11 mouse cellular contexts compared by ENCODE assay signal in the genomic region with DNA sequence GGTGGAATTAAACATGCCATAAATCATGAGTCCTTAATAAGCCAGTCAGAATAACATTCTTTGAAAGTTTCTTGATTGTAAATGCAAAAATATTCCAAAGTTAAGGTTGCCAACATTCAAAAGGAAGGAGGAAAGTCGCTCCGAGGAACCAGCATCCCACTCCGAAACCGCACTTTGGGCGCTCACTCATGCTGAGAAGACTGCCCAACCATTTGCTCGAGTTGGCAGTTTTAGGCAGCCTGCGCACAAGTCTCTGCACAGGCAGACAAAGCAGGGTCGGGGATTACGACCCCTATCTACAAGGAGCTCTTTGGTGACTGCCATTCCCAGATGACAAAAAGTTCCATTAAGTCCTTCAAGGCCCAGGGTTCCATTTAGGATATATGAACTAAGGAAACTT.
A peak's percentile ranks its signal among the peaks of the same experiment; 100 is the strongest.
DNase-seq lines count a peak whose midpoint lies in the region; ATAC-seq and TF ChIP-seq lines count a peak whose summit lies in the region.
"Had no signal": no experiment of that assay in that cellular context is flagged by ENCODE, and none has a peak within 500 bp of the region (broad histone marks: within the 10 kb centered on the region; RNA-seq: fewer than 3 reads in every experiment).

No protein-coding gene starts in this region.

- peaks cover 28% of the 10 kb centered on the region for H3K4me1 ChIP-seq in kidney, adult 2 months (ENCODE audit: control insufficient read depth, insufficient read depth, low read length)
- no peaks in the 10 kb centered on the region for H3K4me1 ChIP-seq in kidney, embryonic 14.5 days (ENCODE audit: control insufficient read depth, insufficient read depth, low read length)
- peaks cover 36% of the 10 kb centered on the region for H3K4me1 ChIP-seq in forebrain, embryonic 14.5 days (ENCODE audit: control insufficient read depth, insufficient read depth, low read length)
- no peaks in the 10 kb centered on the region for H3K4me1 ChIP-seq in stomach, postnatal 0 days (replicated peaks; ENCODE audit: control insufficient read depth, insufficient read depth)
- H3K4me1 ChIP-seq in intestine, embryonic 16.5 days (ENCODE audit: control insufficient read depth, insufficient read depth, low read length) = peaks cover 8% of the 10 kb centered on the region; the same call in 1 of the 2 replicates

- no peak for TF ChIP-seq POLR2A in kidney, adult 2 months (IDR thresholded peaks at IDR 0.05; ENCODE audit: low read depth, low read length)

- H3K9me3 ChIP-seq in kidney, embryonic 14.5 days (ENCODE audit: control insufficient read depth, low read length) = no peaks in the 10 kb centered on the region
- H3K9me3 ChIP-seq in forebrain, embryonic 14.5 days (replicated peaks; ENCODE audit: control insufficient read depth, low read length) = no peaks in the 10 kb centered on the region
- no peaks in the 10 kb centered on the region for H3K9me3 ChIP-seq in stomach, postnatal 0 days (ENCODE audit: control insufficient read depth, low read length)
- H3K9me3 ChIP-seq in intestine, embryonic 16.5 days (ENCODE audit: control insufficient read depth, low read length) = no peaks in the 10 kb centered on the region
- H3K9me3 ChIP-seq: neural tube, embryonic 13.5 days had no signal

- H3K27ac ChIP-seq in kidney, adult 2 months (ENCODE audit: insufficient read depth, low read depth, low read length) = 0 out of 2 replicates have a peak overlapping the region, but pooled peaks have one; percentile 42
- no peak overlapping the region for H3K27ac ChIP-seq in kidney, embryonic 14.5 days (ENCODE audit: low read depth, low read length)
- H3K27ac ChIP-seq in forebrain, embryonic 14.5 days (ENCODE audit: low read depth, low read length) = peak overlapping the region; percentile 39; the same call in 1 of the 2 replicates
- no peak overlapping the region for H3K27ac ChIP-seq in stomach, postnatal 0 days (replicated peaks)
- no peak overlapping the region for H3K27ac ChIP-seq in intestine, embryonic 16.5 days (ENCODE audit: low read length)

- no peak for TF ChIP-seq EP300 in stomach, postnatal 0 days (optimal IDR thresholded peaks at IDR 0.05)

- no peak overlapping the region for H3K4me3 ChIP-seq in kidney, adult 2 months (ENCODE audit: insufficient read depth, low read depth, low read length)
- H3K4me3 ChIP-seq in kidney, embryonic 14.5 days (ENCODE audit: low read length) = no peak overlapping the region
- H3K4me3 ChIP-seq in forebrain, embryonic 14.5 days (ENCODE audit: low read depth, low read length) = no peak overlapping the region
- no peak overlapping the region for H3K4me3 ChIP-seq in stomach, postnatal 0 days (ENCODE audit: low read depth, low read length)
- H3K4me3 ChIP-seq in intestine, embryonic 16.5 days (ENCODE audit: low read length) = no peak overlapping the region
- H3K4me3 ChIP-seq: neural tube, embryonic 13.5 days had no signal

- H3K4me2 ChIP-seq in kidney, embryonic 14.5 days (replicated peaks; ENCODE audit: low read depth, low read length) = no peak overlapping the region
- no peak overlapping the region; the same call in 1 of the 2 replicates for H3K4me2 ChIP-seq in forebrain, embryonic 14.5 days (ENCODE audit: low read length)
- no peak overlapping the region for H3K4me2 ChIP-seq in stomach, postnatal 0 days (replicated peaks; ENCODE audit: low read depth)
- H3K4me2 ChIP-seq in intestine, embryonic 16.5 days (ENCODE audit: low read depth, low read length) = no peak overlapping the region
- H3K4me2 ChIP-seq: neural tube, embryonic 13.5 days had no signal

- TF ChIP-seq CTCF in kidney, adult 2 months (conservative IDR thresholded peaks at IDR 0.05; ENCODE audit: insufficient read depth, insufficient read length, low read depth, low read length) = no peak
- TF ChIP-seq CTCF in stomach, postnatal 0 days (IDR thresholded peaks at IDR 0.05; ENCODE audit: low read depth) = no peak

- H3K36me3 ChIP-seq in kidney, adult 2 months (ENCODE audit: control insufficient read depth, insufficient read depth, low read length) = no peaks in the 10 kb centered on the region
- no peaks in the 10 kb centered on the region for H3K36me3 ChIP-seq in kidney, embryonic 14.5 days (ENCODE audit: control insufficient read depth, insufficient read depth, low read length)
- H3K36me3 ChIP-seq in forebrain, embryonic 14.5 days (ENCODE audit: control insufficient read depth, insufficient read depth, low read length) = no peaks in the 10 kb centered on the region
- H3K36me3 ChIP-seq in stomach, postnatal 0 days (ENCODE audit: control insufficient read depth, insufficient read depth, low read length) = no peaks in the 10 kb centered on the region
- no peaks in the 10 kb centered on the region for H3K36me3 ChIP-seq in intestine, embryonic 16.5 days (ENCODE audit: control insufficient read depth, insufficient read depth, low read length)
- H3K36me3 ChIP-seq: neural tube, embryonic 13.5 days had no signal

- no peak for ATAC-seq in kidney, embryonic 14.5 days (ENCODE audit: low FRiP score, low TSS enrichment)
- peak; percentile 36; the same call in 1 of the 2 replicates for ATAC-seq in forebrain, embryonic 14.5 days
- ATAC-seq in stomach, postnatal 0 days (ENCODE audit: low FRiP score, low TSS enrichment) = no peak
- no peak for ATAC-seq in intestine, embryonic 16.5 days
- ATAC-seq: activated CD4-positive, CD25-positive, alpha-beta regulatory T cell, adult 4 months had no signal

- DNase-seq in kidney, adult 2 months = peak; percentile 62
- peak; percentile 28 for DNase-seq in embryo, embryonic 10 days (ENCODE audit: low spot score)
- peak; percentile 67 for DNase-seq in forebrain, embryonic 14.5 days (ENCODE audit: low spot score)
- DNase-seq in kidney, postnatal 14 days = peak; percentile 57
- no peak for DNase-seq in cerebellum, postnatal 4 days (ENCODE audit: low spot score in 2 of 2)
- DNase-seq in stomach, postnatal 0 days (ENCODE audit: low spot score) = no peak
- DNase-seq: B cell, adult 2 months had no signal

- H3K9ac ChIP-seq in kidney, embryonic 14.5 days (ENCODE audit: low read depth, low read length) = no peak overlapping the region
- H3K9ac ChIP-seq in forebrain, embryonic 14.5 days (ENCODE audit: low read length) = no peak overlapping the region
- no peak overlapping the region for H3K9ac ChIP-seq in stomach, postnatal 0 days (ENCODE audit: low read length)
- H3K9ac ChIP-seq in intestine, embryonic 16.5 days (ENCODE audit: low read depth, low read length) = no peak overlapping the region
- H3K9ac ChIP-seq: neural tube, embryonic 13.5 days had no signal

- WGBS in kidney, adult 2 months = 31% methylated on average over 9 of the region's 9 CpGs
- WGBS in kidney, embryonic 14.5 days = 33% methylated on average over 9 of the region's 9 CpGs
- WGBS in forebrain, embryonic 14.5 days = 30% methylated on average over 9 of the region's 9 CpGs
- WGBS in stomach, postnatal 0 days = 75% methylated on average over 9 of the region's 9 CpGs
- 67% methylated on average over 9 of the region's 9 CpGs for WGBS in intestine, embryonic 16.5 days

- H3K27me3 ChIP-seq in kidney, adult 2 months (replicated peaks; ENCODE audit: control insufficient read depth, insufficient read depth, low read length) = no peaks in the 10 kb centered on the region
- H3K27me3 ChIP-seq in kidney, embryonic 14.5 days (ENCODE audit: control insufficient read depth, insufficient read depth, low read length) = no peaks in the 10 kb centered on the region
- H3K27me3 ChIP-seq in forebrain, embryonic 14.5 days (replicated peaks; ENCODE audit: control insufficient read depth, insufficient read depth, low read length) = no peaks in the 10 kb centered on the region; the same call in 1 of the 2 replicates
- H3K27me3 ChIP-seq in stomach, postnatal 0 days (ENCODE audit: control insufficient read depth, insufficient read depth, low read length) = no peaks in the 10 kb centered on the region
- H3K27me3 ChIP-seq in intestine, embryonic 16.5 days (replicated peaks; ENCODE audit: control insufficient read depth, insufficient read depth, low read length) = no peaks in the 10 kb centered on the region
- H3K27me3 ChIP-seq: neural tube, embryonic 13.5 days had no signal

Comparison
In these comparisons a context has a peak if more than half of its experiments do, and no peak if none do; other contexts are left out.
1. H3K27ac ChIP-seq: peak in kidney, adult 2 months (single experiment) and forebrain, embryonic 14.5 days (single experiment); none in kidney, embryonic 14.5 days (single experiment), stomach, postnatal 0 days (single experiment) and intestine, embryonic 16.5 days (single experiment).
2. DNase-seq: peak in kidney, adult 2 months (single experiment), embryo, embryonic 10 days (single experiment), forebrain, embryonic 14.5 days (single experiment) and kidney, postnatal 14 days (single experiment); none in cerebellum, postnatal 4 days (0 of 2) and stomach, postnatal 0 days (single experiment).